ENCODE assay signal across 15 mouse cellular contexts in genomic region chr3:116391399-116391798, GRCm38 (mm10). TPM values are rescaled to one million over a fixed set of nuclear protein-coding genes. Genes with fewer than 3 reads are reported as not detected.
A peak's percentile ranks its signal among the peaks of the same experiment; 100 is the strongest.
DNase-seq lines count a peak whose midpoint lies in the region; ATAC-seq lines count a peak whose summit lies in the region.
"Had no signal": no experiment of that assay in that cellular context is flagged by ENCODE, and none has a peak within 500 bp of the region (broad histone marks: within the 10 kb centered on the region; RNA-seq: fewer than 3 reads in every experiment).

No protein-coding gene starts in this region.

- H3K27me3 ChIP-seq in heart, embryonic 10.5 days (ENCODE audit: insufficient read depth, poor library complexity, severe bottlenecking): no peaks in the 10 kb centered on the region
- H3K27me3 ChIP-seq in liver, embryonic 12.5 days (replicated peaks): no peaks in the 10 kb centered on the region
- H3K27me3 ChIP-seq in liver, embryonic 11.5 days (replicated peaks; ENCODE audit: control insufficient read depth, insufficient read depth, low read length): no peaks in the 10 kb centered on the region
- H3K27me3 ChIP-seq in neural tube, embryonic 15.5 days (replicated peaks): no peaks in the 10 kb centered on the region
- H3K27me3 ChIP-seq: forebrain, embryonic 12.5 days; midbrain, embryonic 15.5 days had no signal

- no peaks in the 10 kb centered on the region for H3K9me3 ChIP-seq in heart, embryonic 10.5 days
- H3K9me3 ChIP-seq in liver, embryonic 12.5 days (replicated peaks): no peaks in the 10 kb centered on the region
- no peaks in the 10 kb centered on the region for H3K9me3 ChIP-seq in liver, embryonic 11.5 days (ENCODE audit: control insufficient read depth, low read length)
- H3K9me3 ChIP-seq in neural tube, embryonic 15.5 days (replicated peaks): no peaks in the 10 kb centered on the region
- H3K9me3 ChIP-seq: forebrain, embryonic 12.5 days; midbrain, embryonic 15.5 days had no signal

- no peak for DNase-seq in heart, embryonic 10.5 days (ENCODE audit: low spot score)
- DNase-seq in heart, postnatal 36 days: no peak
- no peak for DNase-seq in liver, embryonic 11.5 days (ENCODE audit: low spot score)
- peak; percentile 47 for DNase-seq in kidney, postnatal 10 days
- DNase-seq in cerebellum, adult 11 months: no peak
- DNase-seq: adrenal gland, adult 2 months; cerebellum, postnatal 25 days; heart, postnatal 10 days; thymus, postnatal 4 days had no signal

- no peak overlapping the region for H3K4me3 ChIP-seq in heart, embryonic 10.5 days
- no peak overlapping the region for H3K4me3 ChIP-seq in liver, embryonic 12.5 days
- H3K4me3 ChIP-seq in liver, embryonic 11.5 days (ENCODE audit: low read depth, low read length): no peak overlapping the region
- no peak overlapping the region for H3K4me3 ChIP-seq in neural tube, embryonic 15.5 days (replicated peaks)
- H3K4me3 ChIP-seq: forebrain, embryonic 12.5 days; midbrain, embryonic 15.5 days had no signal

- H3K9ac ChIP-seq in liver, embryonic 12.5 days: 0 out of 2 replicates have a peak overlapping the region, but pooled peaks have one; percentile 14
- no peak overlapping the region for H3K9ac ChIP-seq in liver, embryonic 11.5 days (ENCODE audit: low read depth, low read length)
- 0 out of 2 replicates have a peak overlapping the region, but pooled peaks have one; percentile 14 for H3K9ac ChIP-seq in neural tube, embryonic 15.5 days (replicated peaks)
- H3K9ac ChIP-seq: forebrain, embryonic 12.5 days; midbrain, embryonic 15.5 days had no signal

- no peak for ATAC-seq in liver, embryonic 12.5 days
- ATAC-seq in liver, embryonic 11.5 days (replicated peaks; ENCODE audit: low FRiP score): no peak
- ATAC-seq in neural tube, embryonic 15.5 days (ENCODE audit: low FRiP score): no peak; the same call in 1 of the 2 replicates
- ATAC-seq: hindbrain, embryonic 16.5 days; lung, postnatal 0 days; midbrain, embryonic 15.5 days had no signal

- no peak overlapping the region for H3K4me2 ChIP-seq in liver, embryonic 12.5 days
- H3K4me2 ChIP-seq in liver, embryonic 11.5 days: no peak overlapping the region
- no peak overlapping the region for H3K4me2 ChIP-seq in neural tube, embryonic 15.5 days
- H3K4me2 ChIP-seq: forebrain, embryonic 12.5 days; midbrain, embryonic 15.5 days had no signal

- peaks cover 13% of the 10 kb centered on the region; the same call in 1 of the 2 replicates for H3K36me3 ChIP-seq in heart, embryonic 10.5 days
- H3K36me3 ChIP-seq in liver, embryonic 12.5 days: no peaks in the 10 kb centered on the region
- H3K36me3 ChIP-seq in liver, embryonic 11.5 days (ENCODE audit: control insufficient read depth, insufficient read depth, low read length): no peaks in the 10 kb centered on the region
- H3K36me3 ChIP-seq in neural tube, embryonic 15.5 days: no peaks in the 10 kb centered on the region
- H3K36me3 ChIP-seq: midbrain, embryonic 15.5 days had no signal

- intact Hi-C loops in heart, postnatal 36 days (cut with DNase I): no loop called here

- H3K27ac ChIP-seq in heart, embryonic 10.5 days: peak overlapping the region; percentile 67; the same call in 1 of the 2 replicates
- H3K27ac ChIP-seq in liver, embryonic 12.5 days: peak overlapping the region; percentile 54
- H3K27ac ChIP-seq in liver, embryonic 11.5 days (ENCODE audit: low read depth, low read length): no peak overlapping the region
- H3K27ac ChIP-seq in neural tube, embryonic 15.5 days (replicated peaks): no peak overlapping the region
- H3K27ac ChIP-seq: forebrain, embryonic 12.5 days; midbrain, embryonic 15.5 days had no signal

- WGBS in heart, embryonic 10.5 days: 83% methylated on average over 10 of the region's 10 CpGs
- WGBS in liver, embryonic 12.5 days (ENCODE audit: insufficient replicate concordance): 76% methylated on average over 10 of the region's 10 CpGs
- 76% methylated on average over 10 of the region's 10 CpGs for WGBS in liver, embryonic 11.5 days
- 17% methylated on average over 10 of the region's 10 CpGs for WGBS in neural tube, embryonic 15.5 days

- peaks cover 47% of the 10 kb centered on the region for H3K4me1 ChIP-seq in heart, embryonic 10.5 days
- H3K4me1 ChIP-seq in liver, embryonic 12.5 days: peaks cover 61% of the 10 kb centered on the region
- peaks cover 40% of the 10 kb centered on the region for H3K4me1 ChIP-seq in liver, embryonic 11.5 days (replicated peaks; ENCODE audit: control insufficient read depth, insufficient read depth, low read length)
- peaks cover 8% of the 10 kb centered on the region for H3K4me1 ChIP-seq in neural tube, embryonic 15.5 days
- H3K4me1 ChIP-seq: midbrain, embryonic 15.5 days had no signal

RNA-seq across cellular contexts. Expression of gene Cdc14a, which starts 32.4 kb away (rescaled TPM):
- polyA plus RNA-seq in heart, embryonic 10.5 days (2016; fragmentation: Nextera tagmentation; extraction: Ambion mirVana): 7.4 and 8.6 TPM in 2 replicates
- total RNA-seq in heart, postnatal 36 days (2021): 1 to 10 TPM; 3.0 to 4.6 TPM
- polyA plus RNA-seq in liver, embryonic 12.5 days (2016; fragmentation: Nextera tagmentation; extraction: Ambion mirVana): 4.2 and 5.1 TPM in 2 replicates
- 6.7 and 7.1 TPM in 2 replicates for polyA plus RNA-seq in liver, embryonic 11.5 days (2014; fragmentation: Nextera tagmentation; extraction: Ambion mirVana)
- 3.5 and 5.4 TPM in 2 replicates for polyA plus RNA-seq in neural tube, embryonic 15.5 days (2015; fragmentation: Nextera tagmentation; extraction: Ambion mirVana)

Comparison
In these comparisons a context has a peak if more than half of its experiments do, and no peak if none do; other contexts are left out.
1. H3K27ac ChIP-seq: peak in heart, embryonic 10.5 days (single experiment) and liver, embryonic 12.5 days (single experiment); none in liver, embryonic 11.5 days (single experiment) and neural tube, embryonic 15.5 days (single experiment).